Mouse (Mus musculus) spleen, adult 12 weeks (tissue): Measurements from ENCODE around the gene Stab2.

ENCODE experiments used
- DNase-seq: peaks from one replicate; pipeline ENCODE4 v3.0.0; 2022; ENCODE audit warnings: low spot score

The Stab2 gene

GRCm38 (mm10) chr10:87007385-87008214, at the start of gene Stab2:
Stab2 (minus strand) TSS chr10:87008025.
- DNase-seq, result no peak

- DNase-seq, result no peak
Observed at GRCm38 (mm10) chr10:87051714-87052113, 43.9 kb upstream of the Stab2 start.

GRCm38 (mm10) chr10:87049179-87049578, 41.4 kb upstream of the Stab2 start:
- no peak for DNase-seq

- DNase-seq, result no peak
Observed at GRCm38 (mm10) chr10:87046931-87047468, 39.2 kb upstream of the Stab2 start.

- no peak for DNase-seq
Observed at GRCm38 (mm10) chr10:87046469-87046868, 38.6 kb upstream of the Stab2 start.

GRCm38 (mm10) chr10:87045273-87045672, 37.4 kb upstream of the Stab2 start:
- no peak for DNase-seq

- DNase-seq, result no peak
Observed at GRCm38 (mm10) chr10:87041265-87041664, 33.4 kb upstream of the Stab2 start.

- no peak for DNase-seq
Observed at GRCm38 (mm10) chr10:87039800-87040199, 32.0 kb upstream of the Stab2 start.

GRCm38 (mm10) chr10:87039340-87039739, 31.5 kb upstream of the Stab2 start:
- DNase-seq, result no peak

- no peak for DNase-seq
Observed at GRCm38 (mm10) chr10:87037062-87037461, 29.2 kb upstream of the Stab2 start.

- no peak for DNase-seq
Observed at GRCm38 (mm10) chr10:87036271-87036703, 28.5 kb upstream of the Stab2 start.

GRCm38 (mm10) chr10:87035866-87036265, 28.0 kb upstream of the Stab2 start:
- no peak for DNase-seq

GRCm38 (mm10) chr10:87032768-87033167, 24.9 kb upstream of the Stab2 start:
- DNase-seq, result no peak

GRCm38 (mm10) chr10:87024884-87025283, 17.1 kb upstream of the Stab2 start:
- DNase-seq, result peak; percentile 25

GRCm38 (mm10) chr10:87020711-87021110, 12.9 kb upstream of the Stab2 start:
- no peak for DNase-seq

GRCm38 (mm10) chr10:87018876-87019275, 11.1 kb upstream of the Stab2 start:
- DNase-seq, result no peak

- no peak for DNase-seq
Observed at GRCm38 (mm10) chr10:87016151-87016692, 8.4 kb upstream of the Stab2 start.

GRCm38 (mm10) chr10:87015403-87015802, 7.6 kb upstream of the Stab2 start:
- no peak for DNase-seq

- no peak for DNase-seq
Observed at GRCm38 (mm10) chr10:87014391-87014965, 6.7 kb upstream of the Stab2 start.

- no peak for DNase-seq
Observed at GRCm38 (mm10) chr10:87012087-87012486, 4.3 kb upstream of the Stab2 start.

GRCm38 (mm10) chr10:87008215-87008499, 332 bp upstream of the Stab2 start:
- no peak for DNase-seq

GRCm38 (mm10) chr10:86992238-86992976, 15.4 kb downstream of the Stab2 start:
- DNase-seq, result no peak

GRCm38 (mm10) chr10:86990666-86991065, 17.2 kb downstream of the Stab2 start:
- no peak for DNase-seq
